Mouse (Mus musculus) megakaryocyte, embryonic 14.5 days (primary cell): ENCODE measurements around the gene Nlrp9b. TPM values are rescaled to one million over a fixed set of nuclear protein-coding genes. Genes with fewer than 3 reads are reported as not detected.
"Not testable (repeated sequence)": the region's sequence is repeated elsewhere in the genome, so short reads cannot be mapped to it uniquely, and the experiment has no call there.

Source experiments
- H3K27me3 ChIP-seq: replicated peaks from 2 replicates; pipeline ENCODE3; 2012; ENCODE audit warnings: inconsistent platforms
- H3K36me3 ChIP-seq: replicated peaks from 2 replicates; pipeline ENCODE3; 2012; ENCODE audit warnings: low read length, inconsistent platforms, mixed read lengths
- H3K4me1 ChIP-seq: 2 replicates; pipeline ENCODE4 v1.6.1; 2012; ENCODE audit warnings: inconsistent platforms
- H3K4me3 ChIP-seq: replicated peaks from 2 replicates; pipeline ENCODE3; 2012; ENCODE audit warnings: moderate library complexity, mild to moderate bottlenecking, inconsistent platforms
- H3K9me3 ChIP-seq: 2 replicates; pipeline ENCODE4 v1.6.1; 2012; ENCODE audit warnings: inconsistent platforms
- FLI1 ChIP-seq: IDR thresholded peaks from 2 replicates; pipeline ENCODE4 v1.6.1; 2012; ENCODE audit warnings: low read length, inconsistent platforms, mixed read lengths
- GATA1 ChIP-seq: IDR thresholded peaks from 3 replicates; pipeline ENCODE4 v1.6.1; 2012; ENCODE audit warnings: mixed read lengths, low read length, inconsistent platforms, borderline replicate concordance
- polyA plus RNA-seq: library from polyadenylated mRNA; stranded (reverse); fragments of >175 nt; gene quantifications from 2 replicates; pipeline ENCODE4 v1.2.3, GENCODE M21; 2012; ENCODE audit warnings: low replicate concordance; ENCODE audit not compliant: insufficient read depth

Gene Nlrp9b
- polyA plus RNA-seq: not detected in 2 replicates

DNA sequence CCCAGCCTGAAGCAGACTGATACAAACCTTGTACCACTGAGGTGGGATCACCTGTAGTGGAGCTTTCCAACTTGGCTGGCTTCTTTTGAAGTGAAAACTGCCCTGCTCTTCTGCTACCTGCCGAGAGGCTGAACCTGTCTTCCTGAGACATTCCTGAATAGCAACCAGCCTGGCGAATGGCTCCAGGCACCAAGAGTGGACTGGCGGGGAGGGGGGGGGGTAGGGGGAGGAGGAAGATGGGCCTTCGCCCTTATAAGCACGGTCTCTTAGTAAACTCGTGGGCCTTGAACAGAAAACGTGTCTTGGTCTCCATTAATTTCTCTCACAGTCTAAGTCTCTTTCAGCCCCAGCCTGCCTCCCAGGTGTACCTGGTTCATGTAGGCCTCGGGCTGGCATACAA is at the start of gene Nlrp9b:
Gene Nlrp9b (plus strand): TSS at position 301 of the 400 bp plus-strand sequence.
- H3K27me3 ChIP-seq, H3K4me1 ChIP-seq, H3K4me3 ChIP-seq, H3K36me3 ChIP-seq, H3K9me3 ChIP-seq: not testable (repeated sequence)

DNA sequence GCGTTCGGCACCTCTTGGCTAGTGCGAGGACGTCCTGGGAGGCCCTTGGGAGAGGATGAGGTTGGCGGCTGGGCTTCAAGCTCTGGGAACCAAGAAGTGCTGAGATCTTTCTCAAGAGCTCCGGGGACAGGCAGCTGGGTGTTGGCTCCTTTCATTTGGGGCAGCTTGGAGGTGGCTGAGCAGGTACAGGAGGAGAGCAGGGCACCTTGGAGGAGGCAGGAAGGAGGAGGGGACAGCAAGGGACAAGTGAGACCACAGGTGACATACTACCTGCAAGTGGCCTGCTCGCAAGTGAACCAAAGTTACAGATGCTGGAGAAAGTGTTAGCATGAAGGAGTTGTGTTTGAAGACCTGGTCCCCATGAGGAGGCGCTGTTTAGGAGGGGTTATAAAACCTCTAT is 46.6 kb upstream of the Nlrp9b start:
- peaks cover 15% of the 10 kb centered on the region for H3K4me1 ChIP-seq
- peaks cover 4% of the 10 kb centered on the region; the same call in 1 of the 2 replicates for H3K9me3 ChIP-seq
- TF ChIP-seq GATA1: no peak
- no peak for TF ChIP-seq FLI1
- H3K27me3 ChIP-seq: peaks cover 20% of the 10 kb centered on the region
- H3K4me3 ChIP-seq: no peak overlapping the region
- no peaks in the 10 kb centered on the region for H3K36me3 ChIP-seq

DNA sequence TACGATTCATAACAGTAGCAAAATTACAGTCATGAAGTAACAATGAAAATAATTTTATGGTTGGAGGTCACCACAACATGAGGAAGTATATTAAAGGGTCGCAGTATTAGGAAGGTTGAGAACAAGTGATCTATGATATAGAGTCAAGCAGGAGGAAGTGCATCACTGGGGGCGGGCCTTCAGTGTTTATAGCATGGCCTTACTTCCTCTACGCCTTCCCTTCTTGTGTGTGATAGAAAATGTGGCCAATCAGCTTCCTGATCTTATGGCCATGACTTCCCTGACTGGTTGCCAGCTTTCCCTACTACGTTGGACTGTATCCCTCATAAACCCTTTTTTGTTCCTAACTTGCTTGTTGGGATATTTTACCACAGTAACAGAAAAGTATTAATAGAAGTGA is 46.1 kb upstream of the Nlrp9b start:
- Histone ChIP-seq H3K36me3 (no peaks in the 10 kb centered on the region), H3K9me3 (peaks cover 4% of the 10 kb centered on the region; the same call in 1 of the 2 replicates), H3K27me3 (peaks cover 22% of the 10 kb centered on the region), H3K4me1 (peaks cover 10% of the 10 kb centered on the region), H3K4me3 (no peak overlapping the region)
- TF ChIP-seq GATA1: no peak
- no peak for TF ChIP-seq FLI1

DNA sequence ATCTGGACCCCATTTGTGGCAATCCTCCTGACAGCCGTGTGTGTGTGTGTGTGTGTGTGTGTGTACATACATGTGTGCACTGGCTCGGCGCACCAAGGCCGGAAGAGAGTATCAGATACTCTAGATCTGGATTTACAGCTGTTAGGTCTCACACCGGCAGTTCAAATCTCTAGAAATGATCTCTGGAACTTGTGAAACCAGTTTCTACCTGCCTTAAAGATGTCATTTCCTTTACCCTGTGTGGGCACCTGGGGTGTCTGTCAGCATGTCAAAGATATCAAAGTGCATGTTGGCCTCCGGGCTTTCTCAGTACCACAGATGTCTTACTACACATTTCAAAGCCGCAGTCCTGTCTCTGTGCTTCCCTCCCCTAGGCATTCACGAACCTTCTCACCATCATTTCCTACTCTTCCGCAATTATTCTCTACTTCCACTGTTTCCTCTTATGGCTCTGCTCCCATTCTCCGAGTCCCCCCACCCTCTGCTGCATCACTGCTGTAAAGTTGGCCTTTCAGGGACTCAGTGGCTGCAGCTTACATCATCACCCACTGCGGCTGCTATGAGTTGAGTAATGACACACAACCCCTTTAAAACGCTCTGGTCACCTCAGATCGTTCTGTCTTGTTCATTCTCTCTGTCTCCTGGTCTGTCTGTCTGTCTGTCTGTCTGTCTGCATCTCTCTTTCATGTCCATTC is 45.3 kb upstream of the Nlrp9b start:
- Histone ChIP-seq H3K27me3 (peaks cover 24% of the 10 kb centered on the region), H3K4me3 (no peak overlapping the region), H3K36me3 (no peaks in the 10 kb centered on the region), H3K4me1 (peaks cover 3% of the 10 kb centered on the region), H3K9me3 (peaks cover 4% of the 10 kb centered on the region; the same call in 1 of the 2 replicates)
- TF ChIP-seq FLI1 (no peak), GATA1 (no peak)

DNA sequence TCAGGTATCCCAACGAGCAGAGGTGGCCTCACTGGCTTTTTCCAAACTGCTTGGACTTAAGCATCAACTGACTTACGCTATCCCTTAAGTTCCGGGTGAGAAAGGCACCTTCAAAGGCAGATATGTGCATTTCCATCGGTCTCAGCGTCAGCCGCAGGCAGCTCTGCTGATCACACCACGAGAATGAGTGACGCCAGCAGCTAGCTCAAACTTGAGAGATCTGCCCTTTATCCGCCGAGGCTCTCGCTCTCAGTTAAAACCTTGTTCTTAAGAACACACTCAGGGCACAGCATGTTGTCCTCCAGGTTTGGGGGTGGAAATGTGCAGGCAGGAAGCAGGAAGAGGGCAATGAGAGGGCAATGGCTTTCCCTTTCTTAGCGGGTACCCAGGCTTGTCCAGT is 42.3 kb upstream of the Nlrp9b start:
- H3K4me3 ChIP-seq: no peak overlapping the region
- H3K9me3 ChIP-seq: peaks cover 4% of the 10 kb centered on the region; the same call in 1 of the 2 replicates
- H3K36me3 ChIP-seq: no peaks in the 10 kb centered on the region
- H3K4me1 ChIP-seq: no peaks in the 10 kb centered on the region
- no peak for TF ChIP-seq FLI1
- TF ChIP-seq GATA1: no peak
- peaks cover 24% of the 10 kb centered on the region for H3K27me3 ChIP-seq

DNA sequence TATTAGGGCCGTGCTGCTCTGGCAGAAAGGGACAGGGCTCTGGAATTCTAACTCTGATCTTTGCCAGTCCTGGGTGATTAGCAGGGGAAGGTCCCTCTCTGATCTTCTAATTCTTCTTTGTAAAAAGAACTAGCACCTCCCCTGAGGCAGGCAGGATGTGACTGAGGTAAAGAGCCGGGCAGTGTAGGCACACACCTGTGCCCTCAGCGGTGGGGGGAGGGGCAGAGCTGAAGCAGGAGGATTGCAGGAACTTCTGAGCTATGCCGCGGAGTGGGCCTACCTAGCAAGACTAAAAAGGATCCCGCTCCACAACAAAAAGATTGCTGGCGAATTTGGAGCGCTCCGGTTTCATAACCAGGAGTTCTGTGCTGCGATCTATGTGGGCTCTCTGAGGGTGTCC is 41.3 kb upstream of the Nlrp9b start:
- Histone ChIP-seq H3K27me3 (peaks cover 23% of the 10 kb centered on the region), H3K9me3 (peaks cover 4% of the 10 kb centered on the region; the same call in 1 of the 2 replicates), H3K36me3 (no peaks in the 10 kb centered on the region), H3K4me3 (no peak overlapping the region), H3K4me1 (no peaks in the 10 kb centered on the region)
- TF ChIP-seq FLI1 (no peak), GATA1 (no peak)

DNA sequence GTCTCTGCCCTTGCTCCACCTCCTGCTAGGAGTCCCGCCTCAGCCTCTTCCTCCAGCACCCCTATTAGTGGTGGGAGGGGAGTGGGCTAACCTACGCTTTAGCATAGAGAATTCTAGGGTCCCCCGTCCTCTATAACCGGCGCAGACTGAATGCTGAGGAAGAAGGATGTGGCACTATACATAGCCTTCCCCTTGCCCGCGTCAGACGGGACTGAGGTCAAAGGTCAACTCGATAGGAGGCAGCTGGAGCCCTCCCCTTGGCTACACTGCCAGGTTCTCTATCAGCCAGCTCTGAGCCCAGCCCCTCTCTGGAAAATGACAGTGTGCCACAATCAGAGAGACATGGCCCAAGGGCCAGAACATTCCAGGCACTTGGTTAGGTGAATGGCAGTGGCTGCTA is 40.7 kb upstream of the Nlrp9b start, which contains the start of gene Igsf23:
Gene Igsf23 (minus strand): TSS at position 168 of the 400 bp plus-strand sequence.
- Histone ChIP-seq H3K4me1 (no peaks in the 10 kb centered on the region), H3K4me3 (no peak within 1 kb of the TSS)
- TF ChIP-seq GATA1: no peak
- no peak for TF ChIP-seq FLI1

DNA sequence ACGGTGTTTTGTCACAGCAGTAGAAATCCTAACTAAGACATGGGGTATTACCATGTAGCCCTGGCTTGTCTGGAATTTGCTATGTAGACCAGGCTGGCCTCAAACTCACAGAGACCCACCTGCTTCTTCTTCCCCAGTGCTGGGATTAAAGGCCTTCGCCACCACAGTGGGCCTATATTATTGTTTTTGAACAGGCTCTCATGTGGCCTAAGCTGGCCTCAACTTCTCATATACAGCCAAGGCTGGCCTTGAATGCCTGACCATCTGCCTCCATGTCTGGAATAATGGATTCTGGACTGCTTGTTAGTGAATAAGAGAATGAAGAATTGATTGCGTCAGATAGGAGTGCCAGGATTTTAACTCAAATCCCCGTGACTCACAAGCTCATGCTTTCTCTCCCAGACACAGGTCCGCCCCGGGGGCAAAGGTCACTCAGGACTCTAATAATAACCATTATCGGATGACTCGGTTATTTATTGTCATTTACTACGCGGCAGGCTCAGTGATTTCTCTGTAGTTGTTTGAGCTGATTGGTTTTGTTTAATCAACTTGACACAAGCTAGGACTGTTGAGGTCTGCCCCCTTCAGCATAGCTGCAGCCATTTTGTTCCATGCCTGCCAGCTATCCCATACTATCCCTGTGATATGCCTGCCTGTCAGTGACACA is 38.8 kb upstream of the Nlrp9b start:
- H3K27me3 ChIP-seq: peaks cover 20% of the 10 kb centered on the region
- H3K36me3 ChIP-seq: no peaks in the 10 kb centered on the region
- H3K4me1 ChIP-seq: peaks cover 6% of the 10 kb centered on the region; the same call in 1 of the 2 replicates
- TF ChIP-seq GATA1 (no peak), FLI1 (no peak)
- no peak overlapping the region for H3K4me3 ChIP-seq
- H3K9me3 ChIP-seq: peaks cover 2% of the 10 kb centered on the region; the same call in 1 of the 2 replicates

More for the DNA sequence above, 40.7 kb upstream of the Nlrp9b start, which contains the start of gene Igsf23:
- peaks cover 23% of the 10 kb centered on the region for H3K27me3 ChIP-seq
- no peaks in the 10 kb centered on the region for H3K36me3 ChIP-seq
- H3K9me3 ChIP-seq: peaks cover 4% of the 10 kb centered on the region; the same call in 1 of the 2 replicates

DNA sequence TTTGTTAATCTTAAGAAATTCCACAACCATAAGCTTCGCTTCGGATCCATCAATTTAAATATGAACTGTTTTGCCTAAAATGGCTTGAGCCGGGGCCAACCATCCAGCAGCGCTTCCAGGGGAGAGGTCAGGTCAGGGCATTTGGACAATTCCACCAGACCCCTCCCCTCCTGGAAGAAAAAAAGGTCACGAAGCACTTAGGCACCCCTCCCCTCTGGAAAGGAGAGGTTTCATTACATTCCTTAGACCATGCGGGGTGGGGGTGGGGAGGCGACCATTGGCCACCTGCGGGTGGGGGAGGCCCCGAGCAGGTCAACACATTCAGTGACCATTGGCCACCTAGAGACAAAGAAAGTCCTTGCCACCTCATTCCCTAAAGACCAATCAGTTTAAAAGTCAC is 38.2 kb upstream of the Nlrp9b start:
- H3K4me3 ChIP-seq: no peak overlapping the region
- H3K36me3 ChIP-seq: no peaks in the 10 kb centered on the region
- TF ChIP-seq FLI1 (no peak), GATA1 (no peak)
- no peaks in the 10 kb centered on the region for H3K9me3 ChIP-seq
- peaks cover 15% of the 10 kb centered on the region for H3K27me3 ChIP-seq
- H3K4me1 ChIP-seq: peaks cover 6% of the 10 kb centered on the region; the same call in 1 of the 2 replicates

DNA sequence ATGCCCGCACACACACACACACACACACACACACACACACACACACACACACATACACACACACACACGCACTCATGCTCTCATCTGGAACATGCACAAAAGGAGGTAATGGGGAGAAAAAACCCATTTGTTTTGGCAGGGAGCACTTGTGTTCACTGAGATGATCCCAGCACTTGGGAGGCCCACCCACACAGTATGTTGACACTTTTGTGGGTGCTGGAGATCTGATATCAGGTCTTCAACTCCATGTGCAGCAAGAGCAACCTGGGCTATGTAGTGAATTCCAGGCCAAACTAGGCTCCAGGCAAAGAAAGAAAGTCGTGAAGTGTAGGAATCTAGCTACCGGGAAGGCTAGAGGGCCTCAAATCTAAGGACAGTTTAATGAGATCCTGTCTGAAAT is 35.4 kb upstream of the Nlrp9b start:
- H3K4me1 ChIP-seq: peaks cover 6% of the 10 kb centered on the region; the same call in 1 of the 2 replicates
- H3K9me3 ChIP-seq: no peaks in the 10 kb centered on the region
- no peaks in the 10 kb centered on the region for H3K36me3 ChIP-seq
- H3K4me3 ChIP-seq: no peak overlapping the region
- peaks cover 2% of the 10 kb centered on the region for H3K27me3 ChIP-seq
- no peak for TF ChIP-seq GATA1
- TF ChIP-seq FLI1: no peak
